In genomic region chr16:23981925-23982851, GRCm38 (mm10) we compare ENCODE assay signal across 7 mouse cellular contexts. TPM values are rescaled to one million over a fixed set of nuclear protein-coding genes. Genes with fewer than 3 reads are reported as not detected.
DNase-seq lines count a peak whose midpoint lies in the region; ATAC-seq and TF ChIP-seq lines count a peak whose summit lies in the region.

No protein-coding gene starts in this region.

- peaks cover 5% of the 10 kb centered on the region; the same call in 1 of the 2 replicates for H3K27me3 ChIP-seq in intestine, embryonic 15.5 days (replicated peaks)
- H3K27me3 ChIP-seq in midbrain, embryonic 10.5 days (ENCODE audit: low read depth, poor library complexity, severe bottlenecking): peaks cover 97% of the 10 kb centered on the region
- no peaks in the 10 kb centered on the region; the same call in 1 of the 2 replicates for H3K27me3 ChIP-seq in small intestine, adult 2 months (ENCODE audit: control insufficient read depth, insufficient read depth, low read length)

- intact Hi-C loops in gastrocnemius, postnatal 36 days (cut with DNase I): loop anchor here (2.0 to 5.0 kb wide), 3 partner anchors 585 to 1280 kb away; no protein-coding TSS in a partner anchor
- intact Hi-C loops in left cerebral cortex, postnatal 4 days (cut with DNase I): loop anchor here (2.0 to 10.0 kb wide), 4 partner anchors 833 to 1975 kb away; no protein-coding TSS in a partner anchor

- DNase-seq in adrenal gland, adult 8-10 months: peak; percentile 80
- DNase-seq in embryo, embryonic 11.5 days (ENCODE audit: low read depth, low spot score): peak; percentile 78
- peak; percentile 70 to 84 for DNase-seq in gastrocnemius, postnatal 36 days
- DNase-seq in left cerebral cortex, postnatal 4 days: peak; percentile 82
- peak; percentile 81 for DNase-seq in midbrain, embryonic 10.5 days (ENCODE audit: low spot score)

- peaks cover 22% of the 10 kb centered on the region for H3K4me1 ChIP-seq in intestine, embryonic 15.5 days (replicated peaks)
- peaks cover 59% of the 10 kb centered on the region for H3K4me1 ChIP-seq in midbrain, embryonic 10.5 days
- peaks cover 7% of the 10 kb centered on the region for H3K4me1 ChIP-seq in small intestine, adult 2 months (ENCODE audit: control insufficient read depth, insufficient read depth, insufficient read length, low read length)

- TF ChIP-seq POLR2A in small intestine, adult 2 months (IDR thresholded peaks at IDR 0.05; ENCODE audit: low read depth, low read length): no peak

- peak overlapping the region; percentile 39 for H3K4me3 ChIP-seq in intestine, embryonic 15.5 days (replicated peaks)
- peak overlapping the region; percentile 55 for H3K4me3 ChIP-seq in midbrain, embryonic 10.5 days
- peak overlapping the region; percentile 52 for H3K4me3 ChIP-seq in small intestine, adult 2 months (ENCODE audit: low read depth, low read length)

- peak; percentile 71; the same call in 1 of the 2 replicates for TF ChIP-seq CTCF in small intestine, adult 2 months (IDR thresholded peaks at IDR 0.05; ENCODE audit: extremely low read depth, insufficient read length, insufficient replicate concordance, low read depth, low read length)

- WGBS in intestine, embryonic 15.5 days: 7% methylated on average over 28 of the region's 28 CpGs
- 2% methylated on average over 28 of the region's 28 CpGs for WGBS in midbrain, embryonic 10.5 days
- 20% methylated on average over 28 of the region's 28 CpGs for WGBS in small intestine, adult 2 months

- H3K9ac ChIP-seq in intestine, embryonic 15.5 days: peak overlapping the region; percentile 8; the same call in 1 of the 2 replicates

- H3K9me3 ChIP-seq in intestine, embryonic 15.5 days: no peaks in the 10 kb centered on the region
- no peaks in the 10 kb centered on the region for H3K9me3 ChIP-seq in midbrain, embryonic 10.5 days (replicated peaks)

- H3K36me3 ChIP-seq in intestine, embryonic 15.5 days: no peaks in the 10 kb centered on the region
- H3K36me3 ChIP-seq in midbrain, embryonic 10.5 days: no peaks in the 10 kb centered on the region
- peaks cover 5% of the 10 kb centered on the region for H3K36me3 ChIP-seq in small intestine, adult 2 months (ENCODE audit: control insufficient read depth, insufficient read depth, low read length)

- H3K27ac ChIP-seq in intestine, embryonic 15.5 days: peak overlapping the region; percentile 48; the same call in 1 of the 2 replicates
- H3K27ac ChIP-seq in midbrain, embryonic 10.5 days (replicated peaks): no peak overlapping the region
- peak overlapping the region; percentile 45 for H3K27ac ChIP-seq in small intestine, adult 2 months (ENCODE audit: insufficient read depth, low read depth, low read length)

- H3K4me2 ChIP-seq in intestine, embryonic 15.5 days (replicated peaks): peak overlapping the region; percentile 91

- peak; percentile 76 for ATAC-seq in intestine, embryonic 15.5 days

RNA-seq across cellular contexts. Expression of gene Gm37419, which starts 6.1 kb away (rescaled TPM):
- total RNA-seq in adrenal gland, adult 8-10 months (2022): not detected
- not detected for total RNA-seq in gastrocnemius, postnatal 36 days (2021)
- polyA plus RNA-seq in intestine, embryonic 15.5 days (2015; fragmentation: Nextera tagmentation; extraction: Ambion mirVana): not detected in 2 replicates
- total RNA-seq in left cerebral cortex, postnatal 4 days (2021): not detected
- polyA plus RNA-seq in midbrain, embryonic 10.5 days (2016; fragmentation: Nextera tagmentation; extraction: Ambion mirVana): not detected in 2 replicates
- polyA plus RNA-seq in small intestine, adult 2 months (2012; rRNA removed): not detected in 2 replicates

RNA-seq across cellular contexts. Expression of gene Bcl6, which starts 6.5 kb away (rescaled TPM):
- 10 to 100 TPM; 11.5 to 65.2 (median 59.2) TPM for total RNA-seq in adrenal gland, adult 8-10 months (2022)
- total RNA-seq in gastrocnemius, postnatal 36 days (2021): 10 to 100 TPM; 40.7 to 68.1 TPM
- 0.90 and 0.91 TPM in 2 replicates for polyA plus RNA-seq in intestine, embryonic 15.5 days (2015; fragmentation: Nextera tagmentation; extraction: Ambion mirVana)
- total RNA-seq in left cerebral cortex, postnatal 4 days (2021): 10 to 100 TPM; 21.0 to 22.4 TPM
- polyA plus RNA-seq in midbrain, embryonic 10.5 days (2016; fragmentation: Nextera tagmentation; extraction: Ambion mirVana): 0.02 and 0.07 TPM in 2 replicates
- 4.1 and 12.2 TPM in 2 replicates for polyA plus RNA-seq in small intestine, adult 2 months (2012; rRNA removed)

RNA-seq across cellular contexts. Expression of gene Rtp2, which starts 50.0 kb away (rescaled TPM):
- total RNA-seq in adrenal gland, adult 8-10 months (2022): not detected
- not detected for total RNA-seq in gastrocnemius, postnatal 36 days (2021)
- polyA plus RNA-seq in intestine, embryonic 15.5 days (2015; fragmentation: Nextera tagmentation; extraction: Ambion mirVana): not detected in 2 replicates
- total RNA-seq in left cerebral cortex, postnatal 4 days (2021): under 1 TPM in 1 of 2 experiments, not detected in 1; 0.36 TPM
- not detected in 2 replicates for polyA plus RNA-seq in midbrain, embryonic 10.5 days (2016; fragmentation: Nextera tagmentation; extraction: Ambion mirVana)
- polyA plus RNA-seq in small intestine, adult 2 months (2012; rRNA removed): not detected in 2 replicates
